Mouse (Mus musculus) CD4-positive, CD25-positive, alpha-beta regulatory T cell, adult 2 months (primary cell): ENCODE data around the gene Etv6.

Source experiments
- DNase-seq: peaks from one replicate; pipeline ENCODE4 v3.0.0-alpha.2; 2012; ENCODE audit warnings: low read depth, low spot score

Etv6 gene

DNA sequence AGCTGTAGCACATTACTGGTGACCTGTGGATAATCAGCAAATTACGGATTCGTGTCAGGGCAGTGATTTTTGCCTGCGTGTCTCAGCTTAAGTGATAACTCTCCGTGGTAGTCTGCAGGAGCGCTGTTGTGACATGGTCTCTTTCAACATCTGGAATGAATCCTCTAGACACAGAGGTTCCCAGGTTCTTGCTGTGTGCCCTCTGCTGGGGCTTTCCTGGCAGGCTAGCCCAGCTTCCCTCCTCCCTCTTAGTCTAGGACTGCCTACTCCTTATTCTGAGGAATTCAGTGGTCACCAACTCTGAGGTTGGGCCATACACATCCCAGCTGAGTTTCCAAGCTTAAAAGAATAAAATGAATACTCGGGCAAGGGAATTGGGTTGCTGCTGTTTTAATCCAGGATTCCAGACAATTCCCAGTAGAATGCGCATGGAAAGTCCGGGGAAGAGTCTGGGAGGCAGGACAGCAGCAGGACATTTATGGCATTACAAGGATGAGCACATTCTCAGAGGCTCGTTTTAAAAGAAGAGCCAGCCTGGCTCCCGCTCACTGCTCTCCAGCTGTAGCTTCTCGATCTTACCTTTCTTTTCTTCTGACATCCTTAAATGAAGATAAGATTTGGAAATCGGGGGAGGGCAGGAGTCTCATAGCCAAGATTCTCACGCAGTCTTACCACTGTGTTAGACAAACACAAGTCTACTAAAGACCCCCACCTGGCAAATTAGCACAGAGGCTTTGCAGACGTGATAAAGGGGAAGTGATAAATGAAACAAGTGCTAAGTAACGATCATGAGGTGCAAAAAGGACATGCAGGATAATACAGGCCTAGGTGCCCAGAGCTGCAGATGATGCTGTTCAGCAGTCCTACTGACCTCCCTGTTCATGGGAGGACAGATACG is 105.5 kb downstream of the Etv6 start:
- no peak for DNase-seq

DNA sequence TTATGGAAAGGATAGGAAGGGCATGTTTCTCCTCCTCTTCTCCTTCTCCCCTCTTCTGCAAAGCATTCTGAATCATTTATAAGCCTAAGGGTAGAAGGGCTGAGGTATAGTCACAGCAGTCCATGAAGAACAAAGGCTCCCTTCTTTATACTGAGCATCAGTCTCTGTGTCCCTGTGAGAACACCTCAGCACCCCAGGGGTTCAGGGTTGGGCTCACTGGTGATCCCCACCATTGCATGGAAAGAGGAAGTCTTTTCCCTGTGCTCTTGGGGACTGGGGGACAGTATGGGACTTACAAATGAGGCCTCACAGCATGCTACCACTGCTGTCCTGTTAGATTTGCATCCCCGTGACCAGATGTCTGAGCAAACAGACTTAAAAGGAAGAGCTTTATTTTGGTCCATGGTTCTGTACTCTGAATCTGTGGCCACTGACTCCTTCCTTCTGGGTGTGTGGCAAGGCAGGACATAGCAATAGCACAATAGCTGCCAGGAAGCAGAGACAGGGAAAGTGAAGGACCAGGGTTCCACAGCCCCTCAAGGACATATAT is 106.2 kb downstream of the Etv6 start:
- no peak for DNase-seq

DNA sequence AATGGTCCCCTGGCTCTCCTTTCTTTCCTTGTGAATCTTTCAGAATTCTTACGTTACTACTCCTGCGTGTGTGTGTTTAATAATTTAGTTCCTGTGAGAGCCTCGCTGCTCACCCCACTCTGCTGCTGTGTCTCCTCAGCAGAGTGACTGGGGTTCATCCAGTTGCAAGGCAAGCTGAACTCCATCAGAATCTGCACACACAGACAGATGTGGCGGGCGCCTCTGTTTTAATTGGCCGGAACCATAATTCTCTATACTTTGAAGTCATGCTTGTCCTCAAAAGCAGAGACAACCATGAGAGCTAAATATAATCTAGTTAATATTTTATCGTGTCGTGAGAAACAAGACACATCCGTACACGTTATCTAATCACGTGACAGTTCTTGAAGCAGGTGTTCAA is 107.2 kb downstream of the Etv6 start:
- DNase-seq = no peak

DNA sequence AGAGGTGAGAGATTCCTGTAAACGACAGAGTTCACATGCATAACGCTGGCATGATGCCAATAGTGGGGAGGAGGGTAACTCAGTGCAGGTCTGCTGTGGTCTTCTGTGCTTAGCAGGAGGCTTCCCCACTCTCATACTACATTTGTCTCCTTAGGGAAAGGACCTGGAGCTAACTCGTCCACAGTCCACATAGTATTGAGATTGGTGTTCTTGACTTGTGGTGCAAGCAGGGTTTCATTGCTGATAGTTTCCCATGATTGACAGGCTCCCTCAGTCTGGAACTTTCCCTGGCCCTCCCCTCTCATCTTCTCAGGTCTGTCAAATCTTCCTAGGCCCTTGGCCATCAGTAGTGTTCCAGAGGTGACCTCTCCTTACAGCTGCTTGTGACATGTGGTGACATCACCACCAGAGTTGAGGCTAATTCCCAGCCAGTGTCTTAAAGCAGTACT is 108.2 kb downstream of the Etv6 start:
- DNase-seq = peak; percentile 50

- DNase-seq = no peak
Observed at GRCm38 (mm10) chr6:134144231-134145130, 109.0 kb downstream of the Etv6 start.

GRCm38 (mm10) chr6:134147596-134148442 is 112.3 kb downstream of the Etv6 start:
- DNase-seq = peak; percentile 82

GRCm38 (mm10) chr6:134148443-134148942 is 113.0 kb downstream of the Etv6 start:
- no peak for DNase-seq

GRCm38 (mm10) chr6:134149606-134150005 is 114.1 kb downstream of the Etv6 start:
- DNase-seq = no peak

- DNase-seq = no peak
Observed at GRCm38 (mm10) chr6:134151022-134151680, 115.7 kb downstream of the Etv6 start.

- DNase-seq = no peak
Observed at GRCm38 (mm10) chr6:134151853-134152505, 116.5 kb downstream of the Etv6 start.

GRCm38 (mm10) chr6:134152539-134152938 is 117.0 kb downstream of the Etv6 start:
- no peak for DNase-seq

GRCm38 (mm10) chr6:134154746-134155145 is 119.2 kb downstream of the Etv6 start:
- DNase-seq = no peak

DNA sequence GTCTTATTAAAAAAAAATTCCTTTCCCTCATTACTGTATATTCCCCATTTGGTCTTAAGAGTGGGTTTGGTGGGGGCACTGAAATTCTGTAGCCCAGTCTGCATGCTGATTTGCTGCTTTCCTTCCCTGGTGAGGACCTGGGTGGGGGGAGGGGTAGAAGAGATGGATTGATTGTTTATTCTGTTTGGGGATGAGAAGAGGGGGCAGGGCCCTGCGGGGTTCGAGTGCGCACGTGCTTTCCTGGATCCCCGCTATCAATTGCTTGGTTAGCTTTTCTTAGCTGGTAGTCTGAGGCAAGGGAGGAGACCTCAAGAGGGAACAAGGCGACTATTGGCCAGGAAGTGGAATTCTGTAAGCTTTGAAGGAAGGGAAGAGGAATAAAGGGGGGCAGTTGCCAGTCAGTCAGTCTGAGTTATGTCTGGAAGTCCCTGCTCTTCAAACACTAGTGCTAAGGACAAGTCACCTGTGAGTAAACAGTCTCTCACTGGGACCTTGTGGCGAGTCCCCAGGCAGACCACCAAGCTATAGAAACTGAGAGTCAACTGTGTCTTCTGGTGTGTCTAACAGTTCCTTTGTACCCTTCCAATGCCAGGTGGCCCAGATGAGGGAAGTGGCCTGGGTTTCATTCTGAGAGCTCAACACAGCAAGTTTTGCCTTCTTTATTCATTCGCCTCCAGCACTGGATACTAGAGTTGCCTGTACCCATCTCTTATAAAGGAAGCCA is 120.6 kb downstream of the Etv6 start:
- no peak for DNase-seq

GRCm38 (mm10) chr6:134157533-134158115 is 122.1 kb downstream of the Etv6 start:
- peak; percentile 20 for DNase-seq

DNA sequence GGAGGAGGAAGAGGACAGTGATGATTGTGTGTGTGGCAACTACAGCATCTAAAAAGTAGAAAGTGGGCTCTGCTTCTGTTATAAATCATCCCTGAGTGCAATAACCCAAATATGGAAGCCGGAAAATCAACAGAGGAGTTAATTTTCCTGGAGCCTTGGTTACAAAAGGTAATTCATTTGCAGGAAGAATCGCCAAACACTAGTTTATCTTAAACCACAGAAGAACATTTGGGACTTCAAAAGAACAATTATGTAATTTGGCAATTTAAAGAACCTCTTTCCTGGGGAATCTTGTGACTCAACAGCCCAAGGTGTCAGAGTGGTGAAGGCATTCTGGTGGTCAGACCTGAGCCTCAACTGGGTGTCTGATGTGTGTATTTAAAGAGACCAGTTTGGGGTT is 122.7 kb downstream of the Etv6 start:
- DNase-seq = no peak

DNA sequence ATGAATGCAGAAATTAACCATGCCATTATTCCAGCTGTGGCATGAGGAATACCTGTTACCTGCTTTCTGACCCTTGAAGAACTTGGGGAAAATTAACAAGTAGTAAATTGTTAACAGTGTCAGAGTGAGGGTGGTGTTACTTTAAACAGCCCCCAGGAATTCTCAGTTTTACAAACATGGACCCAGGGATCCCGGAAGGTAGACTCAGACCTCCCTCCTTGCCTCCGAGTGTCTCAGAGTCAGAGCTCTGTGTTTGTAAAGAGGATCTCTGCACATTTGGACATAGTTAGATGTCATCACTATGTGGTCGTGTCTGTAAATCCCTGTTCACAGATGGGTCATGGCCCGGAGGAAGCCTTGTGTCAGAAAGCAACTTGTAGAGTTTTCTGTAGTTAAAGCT is 124.2 kb downstream of the Etv6 start:
- no peak for DNase-seq

DNA sequence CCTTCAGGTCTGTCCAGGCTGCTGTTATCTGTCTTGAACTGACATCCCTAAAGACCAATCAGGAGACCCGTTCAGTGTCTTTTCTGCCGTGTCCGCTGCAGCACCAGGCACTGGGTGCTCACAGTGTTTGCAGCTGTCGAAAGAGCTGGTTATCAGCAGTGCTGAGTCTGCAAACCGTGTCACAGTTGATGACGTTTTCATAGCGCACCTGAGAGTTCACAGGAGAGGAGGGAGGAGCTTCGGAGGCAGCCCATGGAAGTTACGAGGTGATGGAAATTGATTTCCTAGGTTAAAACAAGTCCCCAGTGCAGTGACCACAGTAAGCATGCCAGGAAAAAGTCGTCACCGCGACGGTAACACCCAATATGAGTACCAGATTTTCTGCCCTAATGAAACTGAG is 125.5 kb downstream of the Etv6 start:
- DNase-seq = no peak

GRCm38 (mm10) chr6:134163346-134163745 is 127.8 kb downstream of the Etv6 start:
- DNase-seq = no peak

GRCm38 (mm10) chr6:134164356-134164755 is 128.9 kb downstream of the Etv6 start:
- no peak for DNase-seq
